Mouse (Mus musculus) layer of hippocampus, adult 18-20 months (tissue): Measurements from ENCODE around the gene Sval1. TPM values are rescaled to one million over a fixed set of nuclear protein-coding genes. Genes with fewer than 3 reads are reported as not detected.

Experiments
- DNase-seq, 2 experiments: peaks; one replicate each; pipeline ENCODE4 v3.0.0; 2022; ENCODE audit warnings: low spot score in 2 of 2
- long read RNA-seq: library from polyadenylated mRNA; stranded (forward); transcript quantifications from one replicate; pipeline ENCODE4 v2.0.0, GENCODE M21; 2021
- total RNA-seq, 2 experiments: library from RNA; stranded (reverse); gene quantifications; 2 replicates each; pipeline ENCODE4 v1.2.3; 2021

Sval1 gene
- not detected for total RNA-seq
- long read RNA-seq, result 0 reads

- DNase-seq, result peak; percentile 2 to 7
Measured at GRCm38 (mm10) chr6:41951330-41951729, at the start of gene Sval1. Gene Sval1, plus strand, starts transcription at chr6:41951630.

GRCm38 (mm10) chr6:41911625-41912024, 39.8 kb upstream of the Sval1 start:
- DNase-seq, result no peak

GRCm38 (mm10) chr6:41914883-41915282, 36.5 kb upstream of the Sval1 start:
- DNase-seq, result no peak

DNA sequence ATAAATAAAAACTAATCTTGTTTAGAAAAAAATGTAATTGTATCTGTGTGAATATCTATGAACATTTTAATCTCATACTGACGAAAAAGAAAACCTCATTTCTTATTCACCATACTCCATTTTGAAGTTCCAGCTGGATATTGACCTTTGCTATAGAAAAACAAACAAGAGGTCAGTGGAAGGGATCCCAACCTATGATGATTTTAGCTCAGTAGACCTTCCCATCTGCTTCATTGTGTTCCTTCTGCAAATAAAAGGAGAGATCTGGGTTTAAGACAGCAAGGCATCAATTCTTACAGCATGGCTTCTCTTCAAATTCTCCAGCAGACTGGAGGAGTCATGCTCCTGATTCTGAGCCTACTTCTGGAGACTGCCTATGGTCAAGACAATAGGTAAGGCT, 16.4 kb downstream of the Sval1 start, which contains the start of gene Sval3:
Gene Sval3 (plus strand): TSS at position 301 of the 400 bp plus-strand sequence.
- DNase-seq, result no peak

Other genes starting within 250 kb of the Sval1 start
- gene Kel, start 247.3 kb upstream of the Sval1 start, total RNA-seq, result not detected
- gene Olfr459, start 176.5 kb upstream of the Sval1 start, total RNA-seq, result not detected
- not detected for gene Pip, start 104.1 kb upstream of the Sval1 start, total RNA-seq
- gene Sval2, start 98.6 kb upstream of the Sval1 start, total RNA-seq, result not detected
- not detected for gene Sval3, start 16.5 kb downstream of the Sval1 start, total RNA-seq
- not detected for gene Sva, start 86.8 kb downstream of the Sval1 start, total RNA-seq
- gene Tas2r139, start 189.3 kb downstream of the Sval1 start, total RNA-seq, result not detected